8 mouse cellular contexts compared by ENCODE assay signal in the genomic region with DNA sequence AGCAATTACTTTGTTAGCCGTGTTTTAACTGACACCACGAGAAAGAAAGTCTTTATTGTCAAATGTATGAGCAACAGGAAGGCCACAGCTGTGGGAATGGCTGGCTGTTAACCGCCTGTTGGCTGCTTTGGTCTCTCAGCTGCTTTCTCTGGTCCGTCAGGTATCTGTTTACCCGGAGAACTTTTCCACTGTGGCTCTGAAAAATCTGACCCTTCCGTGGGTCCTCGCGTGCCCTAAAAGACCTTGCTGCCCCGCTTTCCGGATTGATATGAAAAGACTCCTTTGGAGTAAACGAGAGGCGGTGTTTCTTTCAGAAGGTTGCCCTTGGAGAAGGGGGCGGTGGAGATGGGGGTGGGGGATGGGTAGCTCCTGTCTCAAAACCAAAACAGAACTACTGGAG.
DNase-seq lines count a peak whose midpoint lies in the region; ATAC-seq lines count a peak whose summit lies in the region.

No protein-coding gene starts in this region.

- H3K4me1 ChIP-seq in liver, embryonic 13.5 days (replicated peaks): no peaks in the 10 kb centered on the region
- 0 out of 2 replicates have a peak, but pooled peaks cover 6% of the 10 kb centered on the region for H3K4me1 ChIP-seq in stomach, embryonic 15.5 days

- H3K4me2 ChIP-seq in liver, embryonic 13.5 days: peak overlapping the region; percentile 54
- H3K4me2 ChIP-seq in stomach, embryonic 15.5 days: peak overlapping the region; percentile 57

- ATAC-seq in hematopoietic stem cell, adult 5-6 weeks (replicated peaks in 1 of 2; ENCODE audit: insufficient read depth in 1 of 2, low FRiP score in 2 of 2, low TSS enrichment in 1 of 2, low read depth in 1 of 2, poor library complexity in 2 of 2, severe bottlenecking in 2 of 2): 0 out of 4 replicates have a peak, but pooled peaks have one; percentile 17 to 30
- ATAC-seq in liver, embryonic 13.5 days (ENCODE audit: low read depth): no peak
- no peak for ATAC-seq in stomach, embryonic 15.5 days (ENCODE audit: insufficient read depth, low FRiP score, low read depth)

- H3K36me3 ChIP-seq in liver, embryonic 13.5 days: no peaks in the 10 kb centered on the region
- no peaks in the 10 kb centered on the region for H3K36me3 ChIP-seq in stomach, embryonic 15.5 days

- no peak overlapping the region for H3K27ac ChIP-seq in liver, embryonic 13.5 days
- H3K27ac ChIP-seq in stomach, embryonic 15.5 days: no peak overlapping the region

- 6% methylated on average over 13 of the region's 13 CpGs for WGBS in liver, embryonic 13.5 days (ENCODE audit: insufficient replicate concordance)
- WGBS in stomach, embryonic 15.5 days: 2% methylated on average over 13 of the region's 13 CpGs

- H3K9ac ChIP-seq in liver, embryonic 13.5 days: no peak overlapping the region
- no peak overlapping the region for H3K9ac ChIP-seq in stomach, embryonic 15.5 days

- DNase-seq in ovary, postnatal 14 days (ENCODE audit: low spot score): peak; percentile 2
- no peak for DNase-seq in ovary, adult 18-20 months (ENCODE audit: low spot score)
- no peak for DNase-seq in liver, embryonic 13.5 days
- no peak for DNase-seq in cerebellum, adult 11 months
- DNase-seq in left cerebral cortex, adult 18-20 months (ENCODE audit: low spot score in 2 of 2): no peak
- DNase-seq in right cerebral cortex, postnatal 36 days (ENCODE audit: low spot score in 2 of 2): no peak

- no peaks in the 10 kb centered on the region for H3K9me3 ChIP-seq in liver, embryonic 13.5 days (replicated peaks)
- H3K9me3 ChIP-seq in stomach, embryonic 15.5 days: no peaks in the 10 kb centered on the region

- H3K4me3 ChIP-seq in liver, embryonic 13.5 days (replicated peaks): peak overlapping the region; percentile 25
- peak overlapping the region; percentile 26 for H3K4me3 ChIP-seq in stomach, embryonic 15.5 days (replicated peaks)

- peaks cover 11% of the 10 kb centered on the region; the same call in 1 of the 2 replicates for H3K27me3 ChIP-seq in liver, embryonic 13.5 days
- no peaks in the 10 kb centered on the region for H3K27me3 ChIP-seq in stomach, embryonic 15.5 days (replicated peaks)

Comparison
In these comparisons a context has a peak if more than half of its experiments do, and no peak if none do; other contexts are left out.
1. ATAC-seq: peak in hematopoietic stem cell, adult 5-6 weeks (2 of 2); none in liver, embryonic 13.5 days (single experiment) and stomach, embryonic 15.5 days (single experiment).